Mouse (Mus musculus): ENCODE results near the gene Plin3.

GRCm38 (mm10) chr17:56255429-56255828, 37.2 kb downstream of the Plin3 start:
- TF ChIP-seq CTCF (IDR thresholded peaks at IDR 0.05): no peak
- no peak for TF ChIP-seq EP300 (IDR thresholded peaks at IDR 0.05; ENCODE audit: insufficient read depth, low read depth, low read length)

All from heart, adult 2 months (tissue).